Mouse (Mus musculus) heart, postnatal 0 days (tissue): ENCODE data around the gene Coa5. TPM values are rescaled to one million over a fixed set of nuclear protein-coding genes. Genes with fewer than 3 reads are reported as not detected.

Experiments
- ATAC-seq: fragments of 200-750 bp; cut with Nextera tagmentation; 2 replicates; pipeline ENCODE4 v1.8.0; 2017; ENCODE audit warnings: low read depth, moderate number of reproducible peaks, moderate library complexity; ENCODE audit not compliant: insufficient read depth
- DNase-seq: peaks from one replicate; pipeline ENCODE4 v3.0.0-alpha.2; 2016; ENCODE audit warnings: low spot score
- H3K27ac ChIP-seq: fragments of 300-500 bp; sonication (generic); 2 replicates; pipeline ENCODE4 v1.5.1; 2014; ENCODE audit warnings: low read depth, mild to moderate bottlenecking
- H3K27me3 ChIP-seq: fragments of 300-500 bp; sonication (generic); 2 replicates; pipeline ENCODE4 v1.6.1; 2014; ENCODE audit warnings: low read length, mixed read lengths; ENCODE audit not compliant: control insufficient read depth, insufficient read depth
- H3K36me3 ChIP-seq: fragments of 300-500 bp; sonication (generic); replicated peaks from 2 replicates; pipeline ENCODE4 v1.6.1; 2014; ENCODE audit warnings: low read length, mixed read lengths; ENCODE audit not compliant: control insufficient read depth, insufficient read depth
- H3K4me1 ChIP-seq: fragments of 300-500 bp; sonication (generic); 2 replicates; pipeline ENCODE4 v1.6.1; 2014; ENCODE audit warnings: antibody characterized with exemption; ENCODE audit not compliant: control insufficient read depth, insufficient read depth
- H3K4me2 ChIP-seq: fragments of 300-500 bp; sonication (generic); 2 replicates; pipeline ENCODE4 v1.6.1; 2014; ENCODE audit warnings: low read depth, mild to moderate bottlenecking, low read length, moderate library complexity
- H3K4me3 ChIP-seq: fragments of 300-500 bp; sonication (generic); 2 replicates; pipeline ENCODE4 v1.5.1; 2014; ENCODE audit warnings: low read depth, low read length
- H3K9ac ChIP-seq: fragments of 300-500 bp; sonication (generic); replicated peaks from 2 replicates; pipeline ENCODE4 v1.6.1; 2014; ENCODE audit warnings: low read depth, low read length, mixed read lengths
- H3K9me3 ChIP-seq: fragments of 300-500 bp; sonication (generic); replicated peaks from 2 replicates; pipeline ENCODE4 v1.6.1; 2016; ENCODE audit warnings: low read length; ENCODE audit not compliant: control insufficient read depth
- CTCF ChIP-seq: IDR thresholded peaks from 2 replicates; pipeline ENCODE4 v1.5.1; 2016; ENCODE audit warnings: antibody characterized with exemption, control low read depth, low read depth
- EP300 ChIP-seq: IDR thresholded peaks from 2 replicates; pipeline ENCODE4 v1.6.1; 2016; ENCODE audit warnings: antibody characterized with exemption, low read depth
- WGBS: fragments of 180-500 bp; shearing (Covaris S2); extraction: QIAGEN DNeasy Blood & Tissue Kit; methylation state at CpG from one replicate; pipeline ENCODE4 v1.1.7; 2014; 5-methylcytosine and 5-hydroxymethylcytosine counted together
- polyA plus RNA-seq: library from polyadenylated mRNA; unstranded; fragments of >200 nt; fragmentation: Nextera tagmentation; extraction: Ambion mirVana; gene quantifications from 2 replicates; pipeline ENCODE4 v1.2.1, GENCODE M21; 2015
- total RNA-seq: library from RNA; depleted of rRNA; stranded (reverse); fragments of >200 nt; gene quantifications from 2 replicates; pipeline ENCODE4 v1.2.3, GENCODE M21; 2014; ENCODE audit warnings: low replicate concordance

The Coa5 gene
- total and polyA plus RNA-seq, 2 experiments from 2014 or later, result 60.1 to 65.0 TPM

GRCm38 (mm10) chr1:37469007-37469406 lies 39.1 kb upstream of the Coa5 start:
- 80% methylated on average over 5 of the region's 5 CpGs for WGBS
- no peaks in the 10 kb centered on the region for H3K9me3 ChIP-seq
- no peak for ATAC-seq
- no peaks in the 10 kb centered on the region for H3K4me1 ChIP-seq
- H3K9ac ChIP-seq, result no peak overlapping the region
- H3K27ac ChIP-seq, result no peak overlapping the region
- no peak overlapping the region for H3K4me2 ChIP-seq
- no peak overlapping the region for H3K4me3 ChIP-seq
- H3K27me3 ChIP-seq, result no peaks in the 10 kb centered on the region
- TF ChIP-seq EP300 (no peak), CTCF (no peak)
- DNase-seq, result no peak
- H3K36me3 ChIP-seq, result 0 out of 2 replicates have a peak, but pooled peaks cover 4% of the 10 kb centered on the region

GRCm38 (mm10) chr1:37467806-37468205 lies 37.9 kb upstream of the Coa5 start:
- no peak overlapping the region for H3K9ac ChIP-seq
- no peaks in the 10 kb centered on the region for H3K9me3 ChIP-seq
- no peak for TF ChIP-seq CTCF
- TF ChIP-seq EP300, result no peak
- H3K36me3 ChIP-seq, result 0 out of 2 replicates have a peak, but pooled peaks cover 4% of the 10 kb centered on the region
- 80% methylated on average over 4 of the region's 4 CpGs for WGBS
- ATAC-seq (no peak), DNase-seq (no peak)
- no peak overlapping the region for H3K27ac ChIP-seq
- no peaks in the 10 kb centered on the region for H3K27me3 ChIP-seq
- H3K4me3 ChIP-seq, result no peak overlapping the region
- no peaks in the 10 kb centered on the region for H3K4me1 ChIP-seq
- H3K4me2 ChIP-seq, result no peak overlapping the region

- no peak overlapping the region for H3K27ac ChIP-seq
- H3K9ac ChIP-seq, result no peak overlapping the region
- no peaks in the 10 kb centered on the region for H3K4me1 ChIP-seq
- WGBS, result 86% methylated on average over 3 of the region's 3 CpGs
- no peak for DNase-seq
- ATAC-seq, result no peak
- TF ChIP-seq EP300 (no peak), CTCF (no peak)
- no peak overlapping the region for H3K4me3 ChIP-seq
- no peaks in the 10 kb centered on the region for H3K9me3 ChIP-seq
- no peaks in the 10 kb centered on the region for H3K27me3 ChIP-seq
- H3K36me3 ChIP-seq, result peaks cover 4% of the 10 kb centered on the region; the same call in 1 of the 2 replicates
- H3K4me2 ChIP-seq, result no peak overlapping the region
Measured at GRCm38 (mm10) chr1:37466322-37466995, 36.6 kb upstream of the Coa5 start.

GRCm38 (mm10) chr1:37464878-37465452 lies 35.1 kb upstream of the Coa5 start:
- Histone ChIP-seq H3K9ac (no peak overlapping the region), H3K36me3 (peaks cover 4% of the 10 kb centered on the region; the same call in 1 of the 2 replicates), H3K27ac (no peak overlapping the region), H3K4me3 (no peak overlapping the region), H3K27me3 (no peaks in the 10 kb centered on the region), H3K4me2 (no peak overlapping the region), H3K9me3 (no peaks in the 10 kb centered on the region), H3K4me1 (no peaks in the 10 kb centered on the region)
- DNase-seq (no peak), ATAC-seq (no peak)
- no peak for TF ChIP-seq EP300
- TF ChIP-seq CTCF, result no peak
- WGBS, result 73% methylated on average over 10 of the region's 10 CpGs

GRCm38 (mm10) chr1:37457546-37457945 lies 27.6 kb upstream of the Coa5 start:
- ATAC-seq, result no peak
- no peak for DNase-seq
- Histone ChIP-seq H3K27ac (no peak overlapping the region), H3K4me3 (no peak overlapping the region), H3K4me2 (no peak overlapping the region), H3K9me3 (no peaks in the 10 kb centered on the region), H3K9ac (no peak overlapping the region), H3K27me3 (no peaks in the 10 kb centered on the region), H3K4me1 (no peaks in the 10 kb centered on the region), H3K36me3 (no peaks in the 10 kb centered on the region; the same call in 1 of the 2 replicates)
- 92% methylated on average over 7 of the region's 7 CpGs for WGBS
- TF ChIP-seq CTCF (no peak), EP300 (no peak)

GRCm38 (mm10) chr1:37451270-37451669 lies 21.4 kb upstream of the Coa5 start:
- Histone ChIP-seq H3K27me3 (no peaks in the 10 kb centered on the region), H3K36me3 (peaks cover 18% of the 10 kb centered on the region; the same call in 1 of the 2 replicates), H3K4me1 (no peaks in the 10 kb centered on the region), H3K4me2 (no peak overlapping the region), H3K4me3 (no peak overlapping the region), H3K27ac (no peak overlapping the region), H3K9me3 (no peaks in the 10 kb centered on the region), H3K9ac (no peak overlapping the region)
- ATAC-seq (no peak), DNase-seq (no peak)
- WGBS, result 82% methylated on average over 8 of the region's 8 CpGs
- no peak for TF ChIP-seq EP300
- no peak for TF ChIP-seq CTCF
